In the genomic region with DNA sequence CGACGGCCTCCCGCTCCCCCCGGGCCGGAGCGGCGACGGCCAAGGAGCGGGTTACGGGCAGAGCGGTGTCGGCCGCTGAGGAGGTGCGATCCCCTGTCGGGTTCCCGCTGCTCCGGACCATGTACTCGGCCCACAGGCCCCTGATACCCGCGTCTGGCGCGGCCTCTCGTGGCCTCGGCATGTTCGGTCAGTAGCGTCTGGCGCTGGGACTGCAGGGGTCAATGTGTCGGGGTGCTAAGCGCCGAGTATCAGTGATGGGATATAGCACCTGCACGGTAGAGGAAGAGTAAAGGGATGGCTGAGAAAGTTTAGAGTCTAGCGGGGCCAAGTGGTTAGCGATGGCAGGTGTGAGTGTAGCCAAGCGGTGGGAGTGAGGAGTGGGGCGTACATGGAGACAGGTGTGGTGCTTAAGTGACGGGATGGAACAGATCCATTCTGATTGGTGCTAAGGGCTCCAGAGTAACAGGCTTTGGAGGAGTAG, we compare ENCODE assay signal across 9 mouse cellular contexts. TPM values are rescaled to one million over a fixed set of nuclear protein-coding genes. Genes with fewer than 3 reads are reported as not detected.
DNase-seq lines count a peak whose midpoint lies in the region; ATAC-seq and TF ChIP-seq lines count a peak whose summit lies in the region.
"Had no signal": no experiment of that assay in that cellular context is flagged by ENCODE, and none has a peak within 500 bp of the region (broad histone marks: within the 10 kb centered on the region; RNA-seq: fewer than 3 reads in every experiment).

No protein-coding gene starts in this region.

- H3K27me3 ChIP-seq in MEL (ENCODE audit: control insufficient read depth in 1 of 2, insufficient read depth in 2 of 2, low read length in 2 of 2) = no peaks in the 10 kb centered on the region
- no peaks in the 10 kb centered on the region for H3K27me3 ChIP-seq in embryonic facial prominence, embryonic 15.5 days
- no peaks in the 10 kb centered on the region for H3K27me3 ChIP-seq in hindbrain, embryonic 12.5 days
- no peaks in the 10 kb centered on the region for H3K27me3 ChIP-seq in liver, adult 2 months (ENCODE audit: control insufficient read depth, insufficient read depth, low read length)

- H3K9ac ChIP-seq in MEL (ENCODE audit: control insufficient read depth, low read depth, low read length, poor library complexity, severe bottlenecking) = peak overlapping the region; percentile 80
- H3K9ac ChIP-seq in embryonic facial prominence, embryonic 15.5 days = peak overlapping the region; percentile 69
- peak overlapping the region; percentile 94 for H3K9ac ChIP-seq in hindbrain, embryonic 12.5 days
- peak overlapping the region; percentile 94 for H3K9ac ChIP-seq in liver, adult 2 months (ENCODE audit: low read depth, low read length)

- H3K9me3 ChIP-seq in MEL (replicated peaks; ENCODE audit: insufficient read depth, low read length) = no peaks in the 10 kb centered on the region
- no peaks in the 10 kb centered on the region for H3K9me3 ChIP-seq in embryonic facial prominence, embryonic 15.5 days (replicated peaks)
- no peaks in the 10 kb centered on the region for H3K9me3 ChIP-seq in hindbrain, embryonic 12.5 days (replicated peaks)

- peak overlapping the region; percentile 86 for H3K27ac ChIP-seq in MEL (ENCODE audit: control insufficient read depth, low read depth, low read length)
- peak overlapping the region; percentile 100 for H3K27ac ChIP-seq in embryonic facial prominence, embryonic 15.5 days (replicated peaks)
- peak overlapping the region; percentile 99 for H3K27ac ChIP-seq in hindbrain, embryonic 12.5 days
- H3K27ac ChIP-seq in liver, adult 2 months (replicated peaks; ENCODE audit: insufficient read depth, low read depth, low read length) = 0 out of 2 replicates have a peak overlapping the region, but pooled peaks have one; percentile 9

- peak overlapping the region; percentile 80 for H3K4me2 ChIP-seq in embryonic facial prominence, embryonic 15.5 days (replicated peaks)
- H3K4me2 ChIP-seq in hindbrain, embryonic 12.5 days (replicated peaks) = peak overlapping the region; percentile 91

- peak; percentile 56 for DNase-seq in embryo, embryonic 10.5 days (ENCODE audit: low spot score)
- DNase-seq in embryo, embryonic 11 days = no peak
- peak; percentile 76 for DNase-seq in MEL (ENCODE audit: low read depth, low spot score)
- no peak for DNase-seq in liver, adult 2 months (ENCODE audit: extremely low read depth, low read depth, low spot score)
- DNase-seq in naive thymus-derived CD4-positive, alpha-beta T cell, adult 2 months (ENCODE audit: low read depth) = peak; percentile 64

- no peak for TF ChIP-seq RAD21 in MEL (IDR thresholded peaks at IDR 0.05; ENCODE audit: low read depth, low read length)

- 0% methylated on average over 26 of the region's 36 CpGs for WGBS in embryonic facial prominence, embryonic 15.5 days
- WGBS in hindbrain, embryonic 12.5 days = 0% methylated on average over 31 of the region's 36 CpGs
- 2% methylated on average over 33 of the region's 36 CpGs for WGBS in liver, adult 2 months

- peaks cover 14 to 24% of the 10 kb centered on the region in 2 experiments for H3K36me3 ChIP-seq in MEL (ENCODE audit: control insufficient read depth in 1 of 2, insufficient read depth in 2 of 2, low read length in 2 of 2)
- peaks cover 30% of the 10 kb centered on the region for H3K36me3 ChIP-seq in embryonic facial prominence, embryonic 15.5 days
- H3K36me3 ChIP-seq in hindbrain, embryonic 12.5 days = peaks cover 31% of the 10 kb centered on the region
- H3K36me3 ChIP-seq in liver, adult 2 months (ENCODE audit: control insufficient read depth, insufficient read depth, low read length) = peaks cover 9% of the 10 kb centered on the region

- H3K4me3 ChIP-seq in MEL (ENCODE audit: control insufficient read depth in 1 of 2, insufficient read depth in 1 of 2, low read depth in 2 of 2, low read length in 2 of 2) = peak overlapping the region; percentile 85 to 91
- H3K4me3 ChIP-seq in embryonic facial prominence, embryonic 15.5 days (replicated peaks) = peak overlapping the region; percentile 86
- H3K4me3 ChIP-seq in hindbrain, embryonic 12.5 days = peak overlapping the region; percentile 83
- H3K4me3 ChIP-seq in liver, adult 2 months (ENCODE audit: insufficient read depth, low read depth, low read length) = peak overlapping the region; percentile 80

- no peak for TF ChIP-seq POLR2A in MEL (IDR thresholded peaks at IDR 0.05; ENCODE audit: control insufficient read depth in 1 of 2, insufficient read depth in 1 of 2, low read depth in 1 of 2, low read length in 2 of 2, poor library complexity in 1 of 2)
- TF ChIP-seq POLR2A in liver, adult 2 months (IDR thresholded peaks at IDR 0.05; ENCODE audit: extremely low read depth, insufficient read depth, low read length) = no peak

- peaks cover 12 to 28% of the 10 kb centered on the region in 2 experiments for H3K4me1 ChIP-seq in MEL (ENCODE audit: control insufficient read depth in 1 of 2, insufficient read depth in 2 of 2, low read length in 2 of 2)
- peaks cover 47% of the 10 kb centered on the region for H3K4me1 ChIP-seq in embryonic facial prominence, embryonic 15.5 days
- peaks cover 56% of the 10 kb centered on the region for H3K4me1 ChIP-seq in hindbrain, embryonic 12.5 days
- H3K4me1 ChIP-seq in liver, adult 2 months (ENCODE audit: control insufficient read depth, insufficient read depth, low read length) = peaks cover 20% of the 10 kb centered on the region

- peaks cover 35% of the 10 kb centered on the region for H3K79me2 ChIP-seq in MEL (ENCODE audit: control insufficient read depth, insufficient read depth, low read length, poor library complexity)
- H3K79me2 ChIP-seq in liver, adult 2 months (ENCODE audit: control insufficient read depth, insufficient read depth, low read length) = peaks cover 7% of the 10 kb centered on the region; the same call in 1 of the 2 replicates

- ATAC-seq in embryonic facial prominence, embryonic 15.5 days (ENCODE audit: insufficient number of reproducible peaks, low FRiP score, low TSS enrichment, low read depth) = no peak
- no peak for ATAC-seq in hindbrain, embryonic 12.5 days (ENCODE audit: low FRiP score)
- no peak for ATAC-seq in granulocyte monocyte progenitor cell, adult 5-6 weeks (replicated peaks; ENCODE audit: poor library complexity, severe bottlenecking)

- no peak for TF ChIP-seq CTCF in MEL (IDR thresholded peaks at IDR 0.05 in 2 of 3, conservative IDR thresholded peaks at IDR 0.05 in 1 of 3; ENCODE audit: control insufficient read depth in 1 of 3, insufficient read depth in 1 of 3, low read depth in 2 of 3, low read length in 3 of 3, poor library complexity in 1 of 3, severe bottlenecking in 1 of 3)
- TF ChIP-seq CTCF in liver, adult 2 months (IDR thresholded peaks at IDR 0.05; ENCODE audit: low read depth, low read length) = no peak

- no peak for TF ChIP-seq EP300 in MEL (IDR thresholded peaks at IDR 0.05; ENCODE audit: low read depth in 1 of 2, low read length in 2 of 2)

RNA-seq across cellular contexts. Expression of a gene that starts 15.0 kb away (rescaled TPM):
- 85.1 and 85.6 TPM in 2 replicates for total RNA-seq in MEL (2012; rRNA removed)
- 100 to 1,000 TPM; 110 to 180 TPM for polyA plus RNA-seq in MEL (2012; ENCODE audit: insufficient read depth in 1 of 2, insufficient read length in 2 of 2, low read depth in 1 of 2, low replicate concordance in 2 of 2, missing spikeins in 1 of 2)
- polyA plus RNA-seq in embryonic facial prominence, embryonic 15.5 days (2015; fragmentation: Nextera tagmentation; extraction: Ambion mirVana) = 213 and 216 TPM in 2 replicates
- polyA plus RNA-seq in hindbrain, embryonic 12.5 days (2016; fragmentation: Nextera tagmentation; extraction: Ambion mirVana) = 391 and 405 TPM in 2 replicates
- total RNA-seq in liver, adult 2 months (2014; rRNA removed) = 3.7 and 6.0 TPM in 2 replicates
- 8.4 and 10.0 TPM in 2 replicates for polyA plus RNA-seq in liver, adult 2 months (2012; rRNA removed)
- 17.2 and 41.6 TPM in 2 replicates for total RNA-seq in granulocyte monocyte progenitor cell, adult 5-6 weeks (2014; fragmentation: Nextera tagmentation)
- 16.1 and 17.4 TPM in 2 replicates for total RNA-seq in granulocyte monocyte progenitor cell, adult 5-6 weeks (2017)

RNA-seq across cellular contexts. Expression of a gene that starts 15.3 kb away (rescaled TPM):
- total RNA-seq in MEL (2012; rRNA removed) = 56.6 and 57.2 TPM in 2 replicates
- 100 to 1,000 TPM; 157 TPM for polyA plus RNA-seq in MEL (2012; ENCODE audit: insufficient read depth in 1 of 2, insufficient read length in 2 of 2, low read depth in 1 of 2, low replicate concordance in 2 of 2, missing spikeins in 1 of 2)
- 46.3 and 50.6 TPM in 2 replicates for polyA plus RNA-seq in embryonic facial prominence, embryonic 15.5 days (2015; fragmentation: Nextera tagmentation; extraction: Ambion mirVana)
- 41.1 and 42.4 TPM in 2 replicates for polyA plus RNA-seq in hindbrain, embryonic 12.5 days (2016; fragmentation: Nextera tagmentation; extraction: Ambion mirVana)
- total RNA-seq in liver, adult 2 months (2014; rRNA removed) = 5.3 and 8.3 TPM in 2 replicates
- polyA plus RNA-seq in liver, adult 2 months (2012; rRNA removed) = 18.3 and 23.3 TPM in 2 replicates
- total RNA-seq in granulocyte monocyte progenitor cell, adult 5-6 weeks (2014; fragmentation: Nextera tagmentation) = 130 and 136 TPM in 2 replicates
- 25.1 and 31.3 TPM in 2 replicates for total RNA-seq in granulocyte monocyte progenitor cell, adult 5-6 weeks (2017)

RNA-seq across cellular contexts. Expression of a gene that starts 18.4 kb away (rescaled TPM):
- not detected in 2 replicates for total RNA-seq in MEL (2012; rRNA removed)
- polyA plus RNA-seq in MEL (2012; ENCODE audit: insufficient read depth in 1 of 2, insufficient read length in 2 of 2, low read depth in 1 of 2, low replicate concordance in 2 of 2, missing spikeins in 1 of 2) = under 1 TPM in 1 of 2 experiments, not detected in 1; 0.11 TPM
- 0.49 and 0.65 TPM in 2 replicates for polyA plus RNA-seq in embryonic facial prominence, embryonic 15.5 days (2015; fragmentation: Nextera tagmentation; extraction: Ambion mirVana)
- 0.87 and 1.1 TPM in 2 replicates for polyA plus RNA-seq in hindbrain, embryonic 12.5 days (2016; fragmentation: Nextera tagmentation; extraction: Ambion mirVana)
- total RNA-seq in liver, adult 2 months (2014; rRNA removed) = not detected in 2 replicates
- polyA plus RNA-seq in liver, adult 2 months (2012; rRNA removed) = not detected in 2 replicates
- total RNA-seq in granulocyte monocyte progenitor cell, adult 5-6 weeks (2014; fragmentation: Nextera tagmentation) = not detected in 2 replicates
- not detected in 2 replicates for total RNA-seq in granulocyte monocyte progenitor cell, adult 5-6 weeks (2017)
- total RNA-seq: layer of hippocampus, postnatal 36 days had no signal

RNA-seq across cellular contexts. Expression of a gene that starts 23.1 kb away (rescaled TPM):
- not detected in 2 replicates for total RNA-seq in MEL (2012; rRNA removed)
- not detected for polyA plus RNA-seq in MEL (2012; ENCODE audit: insufficient read depth in 1 of 2, insufficient read length in 2 of 2, low read depth in 1 of 2, low replicate concordance in 2 of 2, missing spikeins in 1 of 2)
- 1.2 and 1.8 TPM in 2 replicates for polyA plus RNA-seq in embryonic facial prominence, embryonic 15.5 days (2015; fragmentation: Nextera tagmentation; extraction: Ambion mirVana)
- 24.3 and 25.9 TPM in 2 replicates for polyA plus RNA-seq in hindbrain, embryonic 12.5 days (2016; fragmentation: Nextera tagmentation; extraction: Ambion mirVana)
- total RNA-seq in liver, adult 2 months (2014; rRNA removed) = not detected in 2 replicates
- not detected in 2 replicates for polyA plus RNA-seq in liver, adult 2 months (2012; rRNA removed)
- total RNA-seq in granulocyte monocyte progenitor cell, adult 5-6 weeks (2014; fragmentation: Nextera tagmentation) = not detected in 2 replicates
- total RNA-seq in granulocyte monocyte progenitor cell, adult 5-6 weeks (2017) = not detected in 2 replicates

RNA-seq across cellular contexts. Expression of a gene that starts 32.2 kb away (rescaled TPM):
- 18.4 and 24.6 TPM in 2 replicates for total RNA-seq in MEL (2012; rRNA removed)
- 10 to 100 TPM in 1 of 2 experiments, not detected in 1; 33.2 TPM for polyA plus RNA-seq in MEL (2012; ENCODE audit: insufficient read depth in 1 of 2, insufficient read length in 2 of 2, low read depth in 1 of 2, low replicate concordance in 2 of 2, missing spikeins in 1 of 2)
- 21.0 and 22.1 TPM in 2 replicates for polyA plus RNA-seq in embryonic facial prominence, embryonic 15.5 days (2015; fragmentation: Nextera tagmentation; extraction: Ambion mirVana)
- polyA plus RNA-seq in hindbrain, embryonic 12.5 days (2016; fragmentation: Nextera tagmentation; extraction: Ambion mirVana) = 10.4 and 13.6 TPM in 2 replicates
- total RNA-seq in liver, adult 2 months (2014; rRNA removed) = 7.4 and 8.8 TPM in 2 replicates
- polyA plus RNA-seq in liver, adult 2 months (2012; rRNA removed) = 23.3 and 27.0 TPM in 2 replicates
- total RNA-seq in granulocyte monocyte progenitor cell, adult 5-6 weeks (2014; fragmentation: Nextera tagmentation) = 10.5 and 10.7 TPM in 2 replicates
- total RNA-seq in granulocyte monocyte progenitor cell, adult 5-6 weeks (2017) = 5.3 and 6.0 TPM in 2 replicates

Comparison
In these comparisons a context has a peak if more than half of its experiments do, and no peak if none do; other contexts are left out.
1. DNase-seq: peak in embryo, embryonic 10.5 days (single experiment), MEL (single experiment) and naive thymus-derived CD4-positive, alpha-beta T cell, adult 2 months (single experiment); none in embryo, embryonic 11 days (single experiment) and liver, adult 2 months (single experiment).
2. H3K27ac ChIP-seq: peak in every context shown above with its lines; median percentile 100 in embryonic facial prominence, embryonic 15.5 days; 99 in hindbrain, embryonic 12.5 days; 86 in MEL; 9 in liver, adult 2 months.
3. RNA of a gene that starts 15.0 kb away (polyA plus RNA-seq): 391 to 405 TPM in hindbrain, embryonic 12.5 days, 213 to 216 TPM in embryonic facial prominence, embryonic 15.5 days and 110 to 180 TPM in MEL; 8.4 to 10.0 TPM in liver, adult 2 months; every median in the first group is over 10 times any median in the second.
4. Peak in every context shown above with its lines, with median percentiles within 50 percentile points of each other: H3K4me3 ChIP-seq and H3K9ac ChIP-seq.